Mouse (Mus musculus) forebrain, embryonic 14.5 days (tissue): ENCODE results near the gene Eloa. TPM values are rescaled to one million over a fixed set of nuclear protein-coding genes. Genes with fewer than 3 reads are reported as not detected.

Experiments used
- ATAC-seq: fragments of 200-750 bp; cut with Nextera tagmentation; 2 replicates; pipeline ENCODE4 v1.8.0; 2017; ENCODE audit warnings: mild to moderate bottlenecking, moderate library complexity
- DNase-seq: peaks from one replicate; pipeline ENCODE4 v3.0.0-alpha.2; 2015; ENCODE audit warnings: low spot score
- H3K27ac ChIP-seq: fragments of 300-500 bp; sonication (generic); 2 replicates; pipeline ENCODE4 v1.5.1; 2014; ENCODE audit warnings: low read depth, mild to moderate bottlenecking, control low read depth, low read length, moderate library complexity
- H3K27me3 ChIP-seq: fragments of 300-500 bp; sonication (generic); replicated peaks from 2 replicates; pipeline ENCODE4 v1.6.1; 2014; ENCODE audit warnings: low read length, control low read depth, mixed read lengths; ENCODE audit not compliant: control insufficient read depth, insufficient read depth
- H3K36me3 ChIP-seq: fragments of 300-500 bp; sonication (generic); 2 replicates; pipeline ENCODE4 v1.6.1; 2014; ENCODE audit warnings: low read length, control low read depth; ENCODE audit not compliant: control insufficient read depth, insufficient read depth
- H3K4me1 ChIP-seq: fragments of 300-500 bp; sonication (generic); 2 replicates; pipeline ENCODE4 v1.6.1; 2014; ENCODE audit warnings: antibody characterized with exemption, low read length, control low read depth; ENCODE audit not compliant: control insufficient read depth, insufficient read depth
- H3K4me2 ChIP-seq: fragments of 300-500 bp; sonication (generic); 2 replicates; pipeline ENCODE4 v1.6.1; 2014; ENCODE audit warnings: mild to moderate bottlenecking, control low read depth, low read length
- H3K4me3 ChIP-seq: fragments of 300-500 bp; sonication (generic); 2 replicates; pipeline ENCODE4 v1.5.1; 2014; ENCODE audit warnings: low read depth, low read length, control low read depth
- H3K9ac ChIP-seq: fragments of 300-500 bp; sonication (generic); 2 replicates; pipeline ENCODE4 v1.6.1; 2014; ENCODE audit warnings: mild to moderate bottlenecking, low read length, control low read depth, moderate library complexity
- H3K9me3 ChIP-seq: fragments of 300-500 bp; sonication (generic); replicated peaks from 2 replicates; pipeline ENCODE4 v1.6.1; 2016; ENCODE audit warnings: low read length, control low read depth, mixed read lengths; ENCODE audit not compliant: control insufficient read depth
- WGBS: fragments of 180-500 bp; shearing (Covaris S2); extraction: QIAGEN DNeasy Blood & Tissue Kit; methylation state at CpG from one replicate; pipeline ENCODE4 v1.1.7; 2014; 5-methylcytosine and 5-hydroxymethylcytosine counted together
- polyA plus RNA-seq: library from polyadenylated mRNA; unstranded; fragments of >200 nt; fragmentation: Nextera tagmentation; extraction: Ambion mirVana; gene quantifications from 2 replicates; pipeline ENCODE4 v1.2.1, GENCODE M21; 2014

Gene Eloa
- polyA plus RNA-seq, 1 experiment from 2014 or later, result 33.7 TPM

GRCm38 (mm10) chr4:135961709-135962108, 59.9 kb downstream of the Eloa start:
- Histone ChIP-seq H3K36me3 (peaks cover 42% of the 10 kb centered on the region), H3K27ac (no peak overlapping the region), H3K27me3 (no peaks in the 10 kb centered on the region), H3K4me1 (peaks cover 10% of the 10 kb centered on the region), H3K4me2 (no peak overlapping the region), H3K9me3 (no peaks in the 10 kb centered on the region), H3K4me3 (no peak overlapping the region), H3K9ac (no peak overlapping the region)
- no peak for ATAC-seq
- DNase-seq, result no peak
- WGBS, result 91% methylated on average over 5 of the region's 5 CpGs

- no peak overlapping the region for H3K4me3 ChIP-seq
- no peak overlapping the region for H3K27ac ChIP-seq
- DNase-seq, result peak; percentile 84
- no peak overlapping the region for H3K4me2 ChIP-seq
- no peaks in the 10 kb centered on the region for H3K27me3 ChIP-seq
- H3K36me3 ChIP-seq, result peaks cover 38% of the 10 kb centered on the region
- H3K4me1 ChIP-seq, result peaks cover 10% of the 10 kb centered on the region
- no peak overlapping the region for H3K9ac ChIP-seq
- no peaks in the 10 kb centered on the region for H3K9me3 ChIP-seq
- ATAC-seq, result no peak
- WGBS, result 27% methylated on average over 5 of the region's 5 CpGs
Observed at GRCm38 (mm10) chr4:135960717-135961116, 60.8 kb downstream of the Eloa start.

- DNase-seq, result no peak
- Histone ChIP-seq H3K4me1 (peaks cover 4% of the 10 kb centered on the region; the same call in 1 of the 2 replicates), H3K36me3 (peaks cover 40% of the 10 kb centered on the region), H3K4me3 (no peak overlapping the region), H3K27ac (no peak overlapping the region), H3K27me3 (no peaks in the 10 kb centered on the region), H3K9ac (no peak overlapping the region), H3K9me3 (no peaks in the 10 kb centered on the region), H3K4me2 (no peak overlapping the region)
- WGBS, result 64% methylated on average over 8 of the region's 8 CpGs
- ATAC-seq, result no peak
Observed at GRCm38 (mm10) chr4:135958354-135958753, 63.2 kb downstream of the Eloa start.

- ATAC-seq, result no peak
- Histone ChIP-seq H3K4me2 (no peak overlapping the region), H3K36me3 (peaks cover 51% of the 10 kb centered on the region)
Observed at GRCm38 (mm10) chr4:135955886-135956285, 65.7 kb downstream of the Eloa start.

GRCm38 (mm10) chr4:135954241-135954640, 67.3 kb downstream of the Eloa start:
- peak; percentile 82 for DNase-seq
- Histone ChIP-seq H3K9ac (no peak overlapping the region), H3K27ac (no peak overlapping the region), H3K27me3 (no peaks in the 10 kb centered on the region), H3K36me3 (peaks cover 38% of the 10 kb centered on the region), H3K4me3 (no peak overlapping the region), H3K4me1 (no peaks in the 10 kb centered on the region), H3K4me2 (no peak overlapping the region), H3K9me3 (no peaks in the 10 kb centered on the region)
- ATAC-seq, result peak; percentile 54; the same call in 1 of the 2 replicates
- 6% methylated on average over 2 of the region's 2 CpGs for WGBS

More at GRCm38 (mm10) chr4:135955886-135956285, 65.7 kb downstream of the Eloa start:
- 83% methylated on average over 9 of the region's 9 CpGs for WGBS
- Histone ChIP-seq H3K4me3 (no peak overlapping the region), H3K9ac (no peak overlapping the region), H3K27me3 (no peaks in the 10 kb centered on the region), H3K9me3 (no peaks in the 10 kb centered on the region), H3K27ac (no peak overlapping the region), H3K4me1 (no peaks in the 10 kb centered on the region)
- no peak for DNase-seq

Other genes with a start within 250 kb of the Eloa start
- gene Srsf10, start 166.0 kb downstream of the Eloa start, polyA plus RNA-seq, result 259 and 304 TPM in 2 replicates
- 162 and 165 TPM in 2 replicates for gene Pnrc2, start 147.9 kb downstream of the Eloa start, polyA plus RNA-seq
- 0.05 and 0.10 TPM in 2 replicates for gene Cnr2, start 126.4 kb downstream of the Eloa start, polyA plus RNA-seq
- 53.1 and 60.7 TPM in 2 replicates for gene Fuca1, start 101.0 kb downstream of the Eloa start, polyA plus RNA-seq
- gene Hmgcl, start 75.3 kb downstream of the Eloa start, polyA plus RNA-seq, result 70.4 and 71.0 TPM in 2 replicates
- 32.9 and 35.7 TPM in 2 replicates for gene Gale, start 58.0 kb downstream of the Eloa start, polyA plus RNA-seq
- gene Lypla2, start 49.1 kb downstream of the Eloa start, polyA plus RNA-seq, result 163 and 168 TPM in 2 replicates
- 56.1 and 58.0 TPM in 2 replicates for gene Pithd1, start 34.5 kb downstream of the Eloa start, polyA plus RNA-seq
- gene Rpl11, start 31.7 kb upstream of the Eloa start, polyA plus RNA-seq, result 331 and 459 TPM in 2 replicates
- gene Id3, start 121.7 kb upstream of the Eloa start, polyA plus RNA-seq, result 117 and 118 TPM in 2 replicates
- 4.5 and 5.5 TPM in 2 replicates for gene E2f2, start 150.6 kb upstream of the Eloa start, polyA plus RNA-seq
- gene Asap3, start 184.6 kb upstream of the Eloa start, polyA plus RNA-seq, result 1.6 and 2.4 TPM in 2 replicates
- gene Tcea3, start 226.0 kb upstream of the Eloa start, polyA plus RNA-seq, result 0.60 and 1.2 TPM in 2 replicates